Comparison of ENCODE assay signal across 8 mouse cellular contexts in genomic region chr2:163602101-163602971, GRCm38 (mm10). TPM values are rescaled to one million over a fixed set of nuclear protein-coding genes. Genes with fewer than 3 reads are reported as not detected.
DNase-seq lines count a peak whose midpoint lies in the region; ATAC-seq lines count a peak whose summit lies in the region.

Ttpal (plus strand) TSS chr2:163602314.

- H3K79me2 ChIP-seq in macrophage (ENCODE audit: inconsistent target): peaks cover 43% of the 10 kb centered on the region

- peak within 1 kb of the TSS; percentile 72 for H3K4me2 ChIP-seq in hindbrain, embryonic 16.5 days (ENCODE audit: low read length)

- no peaks in the 10 kb centered on the region for H3K36me3 ChIP-seq in hindbrain, embryonic 16.5 days (ENCODE audit: control insufficient read depth, insufficient read depth, low read length)
- H3K36me3 ChIP-seq in macrophage (ENCODE audit: inconsistent target): 0 out of 2 replicates have a peak, but pooled peaks cover 4% of the 10 kb centered on the region

- peak; percentile 97 for ATAC-seq in hindbrain, embryonic 16.5 days

- H3K4me3 ChIP-seq in hindbrain, embryonic 16.5 days (ENCODE audit: low read length): peak within 1 kb of the TSS; percentile 84
- peak within 1 kb of the TSS; percentile 85 for H3K4me3 ChIP-seq in macrophage (ENCODE audit: inconsistent target)

- no peaks in the 10 kb centered on the region for H3K27me3 ChIP-seq in hindbrain, embryonic 16.5 days (replicated peaks; ENCODE audit: control insufficient read depth, insufficient read depth, low read length)

- DNase-seq in R1 (ENCODE audit: low read depth, low spot score): peak; percentile 87
- DNase-seq in cerebellum, postnatal 25 days: peak; percentile 88 to 93
- DNase-seq in gastrocnemius, adult 18-20 months (ENCODE audit: low spot score): peak; percentile 84
- DNase-seq in left cerebral cortex, adult 18-20 months (ENCODE audit: low spot score in 2 of 2): peak; percentile 87 to 89
- peak; percentile 91 for DNase-seq in right cerebral cortex, adult 18-20 months
- peak; percentile 49 for DNase-seq in urinary bladder, postnatal 10 days (ENCODE audit: low spot score)

- H3K9ac ChIP-seq in hindbrain, embryonic 16.5 days (ENCODE audit: low read depth, low read length): peak within 1 kb of the TSS; percentile 95

- peaks cover 11% of the 10 kb centered on the region for H3K4me1 ChIP-seq in hindbrain, embryonic 16.5 days (ENCODE audit: control insufficient read depth, insufficient read depth, low read depth, low read length)

- H3K9me3 ChIP-seq in hindbrain, embryonic 16.5 days (ENCODE audit: control insufficient read depth, low read length): no peaks in the 10 kb centered on the region

- H3K27ac ChIP-seq in hindbrain, embryonic 16.5 days (ENCODE audit: low read depth, low read length): peak within 1 kb of the TSS; percentile 95
- H3K27ac ChIP-seq in macrophage: peak within 1 kb of the TSS; percentile 69

- under 1% methylated on average over 57 of the region's 57 CpGs for WGBS in hindbrain, embryonic 16.5 days
- under 1% methylated on average over 56 of the region's 57 CpGs for WGBS in macrophage (ENCODE audit: missing documents)

RNA-seq across cellular contexts. Expression of gene Ttpal, which starts in this region (rescaled TPM):
- total RNA-seq in gastrocnemius, adult 18-20 months (2021): 1 to 10 TPM; 4.2 to 4.9 TPM
- 37.6 and 43.2 TPM in 2 replicates for polyA plus RNA-seq in hindbrain, embryonic 16.5 days (2015; fragmentation: Nextera tagmentation; extraction: Ambion mirVana)
- total RNA-seq in left cerebral cortex, adult 18-20 months (2021): 10 to 100 TPM; 66.3 to 68.8 TPM
- total RNA-seq in macrophage (2018; cell fraction: chromatin; rRNA removed): 100 to 1,000 TPM in 11 of 26 experiments, 10 to 100 TPM in 15; 39.4 to 228 (median 75.4) TPM
- total RNA-seq in macrophage (2018; cell fraction: cytosol; rRNA removed): 10 to 100 TPM; 14.0 to 31.8 (median 18.4) TPM
- total RNA-seq in macrophage (2018; cell fraction: nucleus; rRNA removed): 100 to 1,000 TPM in 5 of 26 experiments, 10 to 100 TPM in 21; 24.8 to 160 (median 66.0) TPM
- polyA plus RNA-seq in macrophage (2018): 8.8 to 17.3 TPM (median 13.7 TPM) in 3 replicates

Comparison
In these comparisons a context has a peak if more than half of its experiments do, and no peak if none do; other contexts are left out.
1. Peak in every context shown above with its lines: DNase-seq, ATAC-seq, H3K4me3 ChIP-seq and H3K27ac ChIP-seq.
2. RNA of gene Ttpal (total RNA-seq): 66.3 to 68.8 TPM in left cerebral cortex, adult 18-20 months; 4.2 to 4.9 TPM in gastrocnemius, adult 18-20 months; every median in the first group is over 10 times any median in the second.